Mouse (Mus musculus) C2C12 (cell line): ENCODE results near the gene Tcp11l2. TPM values are rescaled to one million over a fixed set of nuclear protein-coding genes. Genes with fewer than 3 reads are reported as not detected.

Source experiments
- H3K27me3 ChIP-seq: one replicate; pipeline ENCODE4 v1.6.1; 2011; ENCODE audit not compliant: control insufficient read depth, insufficient read depth, insufficient read length
- H3K36me3 ChIP-seq: one replicate; pipeline ENCODE4 v1.6.1; 2011; ENCODE audit not compliant: control insufficient read depth, insufficient read depth
- H3K4me3 ChIP-seq: one replicate; pipeline ENCODE4 v1.5.1; 2011; ENCODE audit warnings: mild to moderate bottlenecking, control low read depth; ENCODE audit not compliant: poor library complexity, insufficient read depth, severe bottlenecking
- H3K79me2 ChIP-seq: one replicate; pipeline ENCODE4 v1.6.1; 2011; ENCODE audit not compliant: control insufficient read depth, insufficient read depth
- H3K79me3 ChIP-seq: one replicate; pipeline ENCODE4 v1.6.1; 2011; ENCODE audit warnings: low read depth, control low read depth
- H3ac ChIP-seq: one replicate; pipeline ENCODE3; 2011; ENCODE audit warnings: low read depth; ENCODE audit not compliant: control insufficient read depth, insufficient read length
- CEBPB ChIP-seq: IDR thresholded peaks from one replicate; pipeline ENCODE4 v1.6.1; 2011; ENCODE audit warnings: low read depth, mild to moderate bottlenecking, control low read depth, moderate library complexity
- CTCF ChIP-seq: IDR thresholded peaks from one replicate; pipeline ENCODE4 v1.5.1; 2011; ENCODE audit not compliant: control insufficient read depth, insufficient read depth, insufficient read length
- FOSL1 ChIP-seq: IDR thresholded peaks from one replicate; pipeline ENCODE4 v1.8.0; 2011; ENCODE audit warnings: mild to moderate bottlenecking, low read length; ENCODE audit not compliant: poor library complexity, insufficient read depth, severe bottlenecking
- MAX ChIP-seq: IDR thresholded peaks from one replicate; pipeline ENCODE4 v1.6.1; 2011; ENCODE audit warnings: mild to moderate bottlenecking, control low read depth
- MYOD1 ChIP-seq: IDR thresholded peaks from one replicate; pipeline ENCODE4 v1.6.1; 2011; ENCODE audit warnings: low read depth; ENCODE audit not compliant: control insufficient read depth, insufficient read length
- MYOG ChIP-seq: IDR thresholded peaks from one replicate; pipeline ENCODE4 v1.6.1; 2011; ENCODE audit not compliant: control insufficient read depth, insufficient read length; ENCODE audit errors: extremely low read depth
- USF1 ChIP-seq: IDR thresholded peaks from one replicate; pipeline ENCODE4 v1.6.1; 2011; ENCODE audit warnings: low read depth, mild to moderate bottlenecking, control low read depth, moderate library complexity
- polyA plus RNA-seq: library from polyadenylated mRNA; unstranded; fragments of >200 nt; fragmentation: generic; extraction: Trizol; gene quantifications from one replicate; pipeline ENCODE4 v1.2.1, GENCODE M21; 2012; ENCODE audit warnings: missing spikeins

The Tcp11l2 gene
- polyA plus RNA-seq, 1 experiment: 0.91 TPM

GRCm38 (mm10) chr10:84554291-84555009 is 22.0 kb upstream of the Tcp11l2 start:
- H3K79me2 ChIP-seq: no peaks in the 10 kb centered on the region
- no peak overlapping the region for H3ac ChIP-seq
- H3K4me3 ChIP-seq: no peak overlapping the region
- H3K79me3 ChIP-seq: no peaks in the 10 kb centered on the region
- no peaks in the 10 kb centered on the region for H3K27me3 ChIP-seq
- H3K36me3 ChIP-seq: no peaks in the 10 kb centered on the region
- no peak for TF ChIP-seq CEBPB
- TF ChIP-seq MYOD1: no peak
- TF ChIP-seq MAX: no peak
- TF ChIP-seq MYOG: no peak
- TF ChIP-seq CTCF: no peak
- TF ChIP-seq USF1: no peak
- TF ChIP-seq FOSL1: no peak

- no peaks in the 10 kb centered on the region for H3K36me3 ChIP-seq
- no peaks in the 10 kb centered on the region for H3K79me2 ChIP-seq
- TF ChIP-seq MAX (no peak), CEBPB (no peak), MYOD1 (no peak), FOSL1 (no peak), MYOG (no peak), USF1 (no peak), CTCF (no peak)
- H3K79me3 ChIP-seq: no peaks in the 10 kb centered on the region
- no peak overlapping the region for H3K4me3 ChIP-seq
- H3ac ChIP-seq: no peak overlapping the region
- peaks cover 10% of the 10 kb centered on the region for H3K27me3 ChIP-seq
Observed at GRCm38 (mm10) chr10:84556120-84556519, 20.3 kb upstream of the Tcp11l2 start.

GRCm38 (mm10) chr10:84558511-84558910 is 17.9 kb upstream of the Tcp11l2 start:
- Histone ChIP-seq H3K36me3 (no peaks in the 10 kb centered on the region), H3K4me3 (no peak overlapping the region), H3ac (no peak overlapping the region), H3K79me2 (no peaks in the 10 kb centered on the region), H3K27me3 (peaks cover 19% of the 10 kb centered on the region), H3K79me3 (no peaks in the 10 kb centered on the region)
- TF ChIP-seq CEBPB (no peak), FOSL1 (no peak), MYOG (no peak), MYOD1 (no peak), USF1 (no peak), CTCF (no peak), MAX (no peak)

GRCm38 (mm10) chr10:84559986-84560385 is 16.4 kb upstream of the Tcp11l2 start:
- Histone ChIP-seq H3K4me3 (no peak overlapping the region), H3K79me3 (no peaks in the 10 kb centered on the region), H3K27me3 (peaks cover 27% of the 10 kb centered on the region), H3K36me3 (no peaks in the 10 kb centered on the region), H3ac (no peak overlapping the region), H3K79me2 (no peaks in the 10 kb centered on the region)
- TF ChIP-seq MYOG (no peak), MYOD1 (no peak), CEBPB (no peak), MAX (no peak), CTCF (no peak), FOSL1 (no peak), USF1 (no peak)

GRCm38 (mm10) chr10:84562121-84562520 is 14.3 kb upstream of the Tcp11l2 start:
- Histone ChIP-seq H3K79me2 (no peaks in the 10 kb centered on the region), H3K79me3 (no peaks in the 10 kb centered on the region), H3ac (no peak overlapping the region), H3K4me3 (no peak overlapping the region), H3K27me3 (peaks cover 32% of the 10 kb centered on the region), H3K36me3 (no peaks in the 10 kb centered on the region)
- TF ChIP-seq MYOG (no peak), CTCF (no peak)

GRCm38 (mm10) chr10:84562567-84563554 is 13.6 kb upstream of the Tcp11l2 start:
- TF ChIP-seq MYOG (no peak), FOSL1 (no peak), MYOD1 (no peak), MAX (no peak), CTCF (no peak), CEBPB (no peak), USF1 (no peak)
- Histone ChIP-seq H3K27me3 (peaks cover 32% of the 10 kb centered on the region), H3K4me3 (no peak overlapping the region), H3K36me3 (no peaks in the 10 kb centered on the region), H3ac (no peak overlapping the region), H3K79me3 (no peaks in the 10 kb centered on the region), H3K79me2 (no peaks in the 10 kb centered on the region)
